Mouse (Mus musculus) kidney, postnatal 14 days (tissue): ENCODE data around the gene Paxx.
"Not testable (repeated sequence)": the region's sequence is repeated elsewhere in the genome, so short reads cannot be mapped to it uniquely, and the experiment has no call there.

ENCODE experiments used
- DNase-seq: peaks from one replicate; pipeline ENCODE4 v3.0.0; 2022; ENCODE audit warnings: mixed read lengths

Gene Paxx

GRCm38 (mm10) chr2:25441067-25441466 is 19.8 kb downstream of the Paxx start:
- DNase-seq = no peak

DNA sequence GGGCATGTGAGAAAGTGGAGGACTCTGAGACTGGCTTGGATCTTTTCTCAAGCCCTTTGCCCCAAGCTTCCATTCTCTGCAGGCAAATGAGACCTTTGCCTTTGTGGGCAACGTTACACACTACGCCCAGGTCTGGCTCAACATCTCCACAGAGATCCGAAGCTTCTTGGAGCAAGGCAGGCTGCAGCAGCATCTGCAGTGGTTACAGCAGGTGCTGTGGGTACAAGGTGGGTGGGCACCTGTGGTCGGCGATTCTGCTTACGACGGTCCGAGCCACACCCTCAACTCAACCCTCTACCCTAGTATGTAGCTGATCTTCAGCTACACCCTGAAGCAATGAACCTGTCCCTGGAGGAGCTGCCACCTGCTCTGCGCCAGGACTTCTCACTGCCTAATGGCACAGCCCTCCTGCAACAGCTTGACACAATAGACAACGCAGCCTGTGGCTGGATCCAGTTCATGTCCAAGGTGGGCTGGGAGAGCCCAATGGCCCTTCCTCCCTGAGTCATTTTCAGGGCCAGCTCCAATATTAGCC is 24.5 kb downstream of the Paxx start:
- no peak for DNase-seq

DNA sequence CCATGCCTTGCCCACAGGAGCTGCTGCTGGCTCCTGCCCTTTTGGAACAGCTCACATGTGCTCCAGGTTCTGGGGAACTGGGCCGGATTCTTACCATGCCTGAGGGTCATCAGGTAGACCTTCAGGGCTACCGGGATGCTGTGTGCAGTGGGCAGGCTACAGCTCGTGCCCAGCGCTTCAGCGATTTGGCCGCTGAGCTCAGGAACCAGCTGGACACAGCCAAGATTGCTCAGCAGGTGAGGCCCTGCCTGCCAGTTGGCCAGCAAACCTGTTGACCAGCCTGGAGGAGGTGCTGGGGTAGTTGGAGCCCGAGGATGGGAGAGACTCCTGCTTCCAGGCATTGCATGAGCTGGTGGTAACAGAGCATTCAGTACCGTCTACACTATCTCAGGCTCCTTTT is 26.6 kb downstream of the Paxx start:
- no peak for DNase-seq

DNA sequence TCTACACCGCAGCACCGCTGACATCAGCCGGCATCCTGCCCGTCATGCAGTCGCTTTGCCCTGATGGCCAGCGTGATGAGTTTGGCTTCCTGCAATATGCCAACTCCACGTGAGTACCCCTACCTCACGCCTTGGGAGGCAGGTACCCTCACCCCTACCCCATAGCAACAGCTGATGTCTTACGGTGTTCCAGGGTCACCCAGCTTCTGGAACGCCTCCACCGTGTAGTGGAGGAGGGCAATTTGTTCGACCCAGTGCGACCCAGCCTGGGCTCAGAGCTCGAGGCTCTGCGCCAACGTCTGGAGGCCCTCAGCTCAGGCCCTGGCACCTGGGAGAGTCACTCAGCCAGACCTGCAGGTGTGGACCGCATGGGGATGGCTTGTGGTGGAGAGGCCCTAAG is 27.8 kb downstream of the Paxx start:
- no peak for DNase-seq

- DNase-seq = no peak
Observed at GRCm38 (mm10) chr2:25432326-25433098, 28.4 kb downstream of the Paxx start.

GRCm38 (mm10) chr2:25431308-25431855 is 29.5 kb downstream of the Paxx start:
- DNase-seq = no peak

- DNase-seq = peak; percentile 65
Observed at GRCm38 (mm10) chr2:25430395-25431233, 30.3 kb downstream of the Paxx start.

- DNase-seq = peak; percentile 52
Observed at GRCm38 (mm10) chr2:25429435-25430180, 31.3 kb downstream of the Paxx start.

- DNase-seq = peak; percentile 97
Observed at GRCm38 (mm10) chr2:25428442-25429236, 32.3 kb downstream of the Paxx start, which contains the start of gene Abca2. Abca2 (plus strand) TSS chr2:25428703.

GRCm38 (mm10) chr2:25427256-25427655 is 33.6 kb downstream of the Paxx start:
- no peak for DNase-seq

GRCm38 (mm10) chr2:25426721-25427191 is 34.1 kb downstream of the Paxx start:
- DNase-seq = peak; percentile 72

DNA sequence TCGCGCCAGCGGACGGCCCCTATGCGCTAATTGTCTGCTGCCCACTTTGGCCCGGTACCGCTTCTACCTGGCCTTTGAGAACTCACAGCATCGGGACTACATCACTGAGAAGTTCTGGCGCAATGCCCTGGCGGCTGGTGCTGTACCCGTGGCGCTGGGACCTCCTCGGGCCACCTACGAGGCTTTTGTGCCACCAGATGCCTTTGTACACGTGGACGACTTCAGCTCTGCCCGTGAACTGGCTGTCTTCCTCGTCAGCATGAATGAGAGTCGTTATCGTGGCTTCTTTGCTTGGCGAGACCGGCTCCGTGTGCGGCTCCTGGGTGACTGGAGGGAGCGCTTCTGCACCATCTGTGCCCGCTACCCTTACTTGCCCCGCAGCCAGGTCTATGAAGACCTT is 35.4 kb downstream of the Paxx start:
- no peak for DNase-seq

GRCm38 (mm10) chr2:25423626-25424025 is 37.3 kb downstream of the Paxx start:
- DNase-seq = no peak

- no peak for DNase-seq
Observed at GRCm38 (mm10) chr2:25422587-25423410, 38.1 kb downstream of the Paxx start, which contains the start of gene Fut7. Fut7 (plus strand) TSS chr2:25423267.

DNA sequence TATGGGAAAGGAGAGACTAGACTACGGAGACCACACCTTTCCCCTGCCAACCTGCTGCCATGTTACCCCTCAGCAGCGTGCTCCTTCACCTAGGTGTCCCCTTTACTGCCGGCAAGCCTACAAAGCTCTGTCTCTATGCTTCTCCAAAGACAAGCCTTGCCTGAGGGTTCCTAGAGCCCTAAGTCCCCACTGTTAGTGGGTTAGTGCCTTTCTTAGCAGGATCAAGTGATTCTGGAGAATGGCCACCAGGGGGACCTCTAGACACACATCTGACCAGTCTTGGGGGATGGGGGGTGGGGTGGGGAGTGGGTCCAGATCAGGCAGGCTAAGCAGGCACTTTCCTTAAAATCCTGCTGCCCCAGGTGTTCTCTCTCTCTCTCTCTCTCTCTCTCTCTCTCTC is 39.0 kb downstream of the Paxx start:
- DNase-seq = peak; percentile 54

GRCm38 (mm10) chr2:25417426-25417825 is 43.5 kb downstream of the Paxx start:
- no peak for DNase-seq

DNA sequence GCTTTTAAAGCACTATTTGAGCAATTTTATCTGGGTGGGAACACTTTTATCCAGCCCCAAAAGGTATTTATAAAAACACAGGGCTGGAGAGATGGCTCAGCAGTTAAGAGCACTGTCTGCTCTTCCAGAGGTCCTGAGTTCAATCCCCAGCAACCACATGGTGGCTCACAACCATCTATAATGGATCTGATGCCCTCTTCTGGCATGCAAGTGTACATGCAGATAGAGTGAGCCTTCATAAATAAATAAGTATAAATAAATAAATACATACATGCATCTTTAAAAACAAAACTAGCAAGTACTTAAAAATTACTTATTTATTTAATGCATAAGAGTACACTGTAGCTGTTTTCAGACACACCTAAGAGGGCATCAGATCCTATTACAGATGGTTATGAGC is 47.5 kb downstream of the Paxx start:
- not testable (repeated sequence) for DNase-seq

GRCm38 (mm10) chr2:25408908-25409307 is 52.0 kb downstream of the Paxx start:
- no peak for DNase-seq
